8 mouse cellular contexts compared by ENCODE assay signal in the genomic region with DNA sequence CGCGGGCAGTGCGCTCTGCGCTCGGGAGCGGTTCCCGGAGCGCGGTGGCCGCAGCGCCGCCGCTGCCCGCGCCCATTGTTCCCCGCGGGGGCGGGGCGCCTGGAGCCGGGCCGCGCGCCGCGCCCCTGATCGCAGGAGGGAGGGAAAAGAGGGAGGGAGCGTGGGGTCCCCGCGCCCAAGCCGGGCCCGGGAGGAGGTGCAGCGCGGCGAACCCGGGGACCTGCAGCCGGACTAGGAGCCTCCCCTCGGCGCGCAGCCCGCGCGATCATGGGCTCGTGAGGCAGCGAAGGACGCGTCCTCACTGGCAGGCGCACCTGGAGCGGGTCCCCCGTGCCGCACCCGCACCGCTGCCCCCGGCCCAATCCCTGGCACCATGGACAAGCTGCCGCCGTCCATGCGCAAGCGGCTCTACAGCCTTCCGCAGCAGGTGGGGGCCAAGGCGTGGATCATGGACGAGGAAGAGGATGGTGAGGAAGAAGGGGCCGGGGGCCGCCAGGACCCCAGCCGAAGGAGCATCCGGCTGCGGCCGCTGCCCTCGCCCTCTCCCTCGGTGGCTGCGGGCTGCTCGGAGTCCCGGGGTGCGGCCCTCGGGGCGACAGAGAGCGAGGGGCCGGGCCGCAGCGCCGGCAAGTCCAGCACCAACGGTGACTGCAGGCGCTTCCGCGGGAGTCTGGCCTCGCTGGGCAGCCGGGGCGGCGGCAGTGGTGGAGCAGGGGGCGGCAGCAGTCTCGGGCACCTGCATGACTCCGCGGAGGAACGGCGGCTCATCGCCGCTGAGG. TPM values are rescaled to one million over a fixed set of nuclear protein-coding genes. Genes with fewer than 3 reads are reported as not detected.
A peak's percentile ranks its signal among the peaks of the same experiment; 100 is the strongest.
DNase-seq lines count a peak whose midpoint lies in the region; ATAC-seq and TF ChIP-seq lines count a peak whose summit lies in the region.

TSS of gene Hcn4 (plus strand) at position 274 of the 779 bp plus-strand sequence.

- peak within 1 kb of the TSS; percentile 74 for H3K9ac ChIP-seq in forebrain, embryonic 11.5 days (ENCODE audit: low read length)
- H3K9ac ChIP-seq in limb, embryonic 13.5 days = peak within 1 kb of the TSS; percentile 74

- WGBS in lung, adult 2 months = 1% methylated on average over 83 of the region's 95 CpGs
- under 1% methylated on average over 76 of the region's 95 CpGs for WGBS in forebrain, embryonic 11.5 days
- WGBS in limb, embryonic 13.5 days = 1% methylated on average over 57 of the region's 95 CpGs

- H3K9me3 ChIP-seq in forebrain, embryonic 11.5 days (ENCODE audit: control insufficient read depth, low read length) = no peaks in the 10 kb centered on the region
- H3K9me3 ChIP-seq in limb, embryonic 13.5 days = no peaks in the 10 kb centered on the region

- peak within 1 kb of the TSS; percentile 72 for H3K27ac ChIP-seq in forebrain, embryonic 11.5 days (ENCODE audit: low read depth, low read length)
- no peak within 1 kb of the TSS; the same call in 1 of the 2 replicates for H3K27ac ChIP-seq in limb, embryonic 13.5 days

- ATAC-seq in cerebellum, adult (ENCODE audit: insufficient number of reproducible peaks, low FRiP score, low TSS enrichment) = peak; percentile 36; the same call in 1 of the 2 replicates
- ATAC-seq in forebrain, embryonic 11.5 days (replicated peaks; ENCODE audit: low FRiP score) = peak; percentile 57
- ATAC-seq in limb, embryonic 13.5 days (ENCODE audit: low FRiP score, low read depth) = peak; percentile 7; the same call in 1 of the 2 replicates

- peak within 1 kb of the TSS; percentile 58 for H3K4me3 ChIP-seq in lung, adult 2 months (replicated peaks; ENCODE audit: extremely low read depth, low read depth, low read length)
- H3K4me3 ChIP-seq in forebrain, embryonic 11.5 days (ENCODE audit: low read depth, low read length) = peak within 1 kb of the TSS; percentile 68
- H3K4me3 ChIP-seq in limb, embryonic 13.5 days = peak within 1 kb of the TSS; percentile 81

- TF ChIP-seq CTCF in lung, adult 2 months (IDR thresholded peaks at IDR 0.05; ENCODE audit: insufficient read depth, low read length) = no peak

- H3K27me3 ChIP-seq in forebrain, embryonic 11.5 days (ENCODE audit: control insufficient read depth, insufficient read depth, low read length) = peaks cover 38% of the 10 kb centered on the region
- H3K27me3 ChIP-seq in limb, embryonic 13.5 days = peaks cover 78% of the 10 kb centered on the region

- no peaks in the 10 kb centered on the region for H3K36me3 ChIP-seq in forebrain, embryonic 11.5 days (ENCODE audit: control insufficient read depth, insufficient read depth, low read length)
- no peaks in the 10 kb centered on the region for H3K36me3 ChIP-seq in limb, embryonic 13.5 days

- no peak for TF ChIP-seq POLR2A in lung, adult 2 months (IDR thresholded peaks at IDR 0.05; ENCODE audit: borderline replicate concordance, extremely low read depth, low read depth, low read length)

- peak within 1 kb of the TSS; percentile 96 for H3K4me2 ChIP-seq in forebrain, embryonic 11.5 days (ENCODE audit: low read depth, low read length, severe bottlenecking)
- H3K4me2 ChIP-seq in limb, embryonic 13.5 days (replicated peaks) = peak within 1 kb of the TSS; percentile 100

- no peak for DNase-seq in cerebellum, adult 11 months
- DNase-seq in lung, adult 2 months = no peak
- DNase-seq in lung, postnatal 10 days = no peak
- peak; percentile 74 for DNase-seq in forebrain, embryonic 11.5 days (ENCODE audit: low spot score)
- peak; percentile 15 for DNase-seq in ovary, postnatal 14 days (ENCODE audit: low spot score)
- DNase-seq in yolk sac, embryonic 10.5 days (ENCODE audit: low spot score) = no peak

- H3K4me1 ChIP-seq in lung, adult 2 months (ENCODE audit: control insufficient read depth, insufficient read depth, low read length) = no peaks in the 10 kb centered on the region
- H3K4me1 ChIP-seq in forebrain, embryonic 11.5 days (replicated peaks; ENCODE audit: control insufficient read depth, insufficient read depth, low read length) = peaks cover 8% of the 10 kb centered on the region; the same call in 1 of the 2 replicates
- peaks cover 20% of the 10 kb centered on the region for H3K4me1 ChIP-seq in limb, embryonic 13.5 days

RNA-seq across cellular contexts. Expression of gene Hcn4, which starts in this region (rescaled TPM):
- polyA plus RNA-seq in lung, adult 2 months (2012; rRNA removed) = 0.62 and 0.67 TPM in 2 replicates
- polyA plus RNA-seq in forebrain, embryonic 11.5 days (2014; fragmentation: Nextera tagmentation; extraction: Ambion mirVana) = 0.68 and 1.5 TPM in 2 replicates
- polyA plus RNA-seq in limb, embryonic 13.5 days (2015; fragmentation: Nextera tagmentation; extraction: Ambion mirVana) = 0.29 and 0.32 TPM in 2 replicates

Comparison
In these comparisons a context has a peak if more than half of its experiments do, and no peak if none do; other contexts are left out.
1. Peak in ATAC-seq, H3K4me3 ChIP-seq, H3K9ac ChIP-seq and H3K4me2 ChIP-seq in limb, embryonic 13.5 days; RNA of the gene not detected or under 1 TPM.
2. ATAC-seq: peak in every context shown above with its lines; median percentile 57 in forebrain, embryonic 11.5 days; 36 in cerebellum, adult; 7 in limb, embryonic 13.5 days.
3. DNase-seq: peak in forebrain, embryonic 11.5 days (single experiment) and ovary, postnatal 14 days (single experiment); none in cerebellum, adult 11 months (single experiment), lung, adult 2 months (single experiment), lung, postnatal 10 days (single experiment) and yolk sac, embryonic 10.5 days (single experiment).
4. Peak in every context shown above with its lines, with median percentiles within 50 percentile points of each other: H3K4me3 ChIP-seq.